Mouse (Mus musculus): ENCODE measurements around the gene Wasl.

Wasl gene

DNA sequence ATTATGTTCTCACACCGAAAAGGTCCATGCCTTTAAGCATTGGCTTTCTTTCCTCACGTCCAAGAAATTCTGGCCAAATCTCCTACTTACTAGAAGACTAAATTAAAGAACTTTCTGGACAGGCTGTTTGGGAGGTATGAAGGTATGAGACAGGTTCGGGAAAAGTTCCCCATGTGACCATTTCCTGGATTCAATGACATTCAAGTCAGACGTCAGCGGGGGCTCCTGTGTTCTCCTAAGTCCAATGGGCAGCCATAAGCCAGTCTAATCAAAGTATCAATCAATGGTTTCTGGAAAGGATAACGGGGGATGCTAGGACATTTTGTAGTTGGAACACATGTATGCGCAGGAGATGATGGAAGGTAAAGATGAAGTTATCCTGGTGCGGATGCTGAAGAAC, 59.2 kb downstream of the Wasl start:
- DNase-seq (ENCODE audit: low read depth, low spot score), result no peak

DNA sequence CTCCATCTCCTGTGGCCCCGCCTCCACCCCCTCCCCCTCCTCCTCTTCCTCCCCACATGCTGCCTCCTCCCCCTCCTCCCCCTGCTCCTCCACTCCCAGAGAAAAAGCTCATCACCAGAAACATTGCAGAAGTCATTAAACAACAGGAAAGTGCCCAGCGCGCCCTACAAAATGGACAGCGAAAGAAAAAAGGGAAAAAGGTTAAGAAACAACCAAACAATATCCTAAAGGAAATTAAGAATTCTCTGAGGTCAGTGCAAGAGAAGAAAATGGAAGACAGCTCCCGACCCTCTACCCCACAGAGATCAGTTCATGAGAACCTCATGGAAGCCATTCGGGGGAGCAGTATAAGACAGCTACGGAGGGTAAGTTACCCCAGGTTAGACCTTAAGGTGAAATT, 60.5 kb downstream of the Wasl start:
- DNase-seq (ENCODE audit: low read depth, low spot score), result no peak

DNA sequence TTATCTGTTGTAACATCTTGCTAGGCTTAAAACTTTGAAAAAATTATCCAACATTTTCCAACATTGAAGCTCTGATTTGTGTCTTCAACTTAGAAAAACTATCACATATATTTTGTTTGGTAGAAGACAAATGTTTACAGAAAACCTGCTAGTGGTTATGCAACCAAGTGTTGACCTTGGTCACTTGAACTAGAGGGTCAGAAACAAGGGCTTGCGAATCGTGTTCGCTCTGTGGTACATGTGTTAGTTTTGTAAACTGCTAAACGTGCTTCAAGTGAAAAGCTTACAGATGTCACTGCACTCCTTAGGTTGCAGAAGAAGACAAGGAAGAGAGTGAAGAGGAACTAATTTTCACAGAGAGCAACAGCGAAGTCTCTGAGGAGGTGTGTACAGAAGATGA, 61.8 kb downstream of the Wasl start:
- DNase-seq (ENCODE audit: low read depth, low spot score), result no peak

DNA sequence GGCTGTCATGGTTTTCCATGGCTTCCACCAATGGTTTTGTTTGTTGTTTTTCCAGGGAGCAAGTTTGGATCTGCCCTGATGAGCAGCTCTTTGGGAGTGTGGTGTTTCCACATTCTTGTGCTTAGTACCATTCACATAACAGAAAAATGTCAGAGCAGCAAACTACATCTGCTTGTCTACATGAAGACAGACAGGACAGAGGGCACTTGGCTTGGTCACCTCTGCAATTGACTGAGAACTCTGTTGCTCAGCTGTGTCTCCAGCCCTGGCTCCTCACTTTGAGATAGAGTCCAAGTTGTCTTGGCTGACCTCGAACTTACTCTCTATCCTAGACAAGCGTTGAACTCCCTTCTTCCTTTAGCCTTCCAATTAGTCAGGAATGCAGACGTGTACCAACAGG, 62.5 kb downstream of the Wasl start:
- DNase-seq (ENCODE audit: low read depth, low spot score), result no peak

DNA sequence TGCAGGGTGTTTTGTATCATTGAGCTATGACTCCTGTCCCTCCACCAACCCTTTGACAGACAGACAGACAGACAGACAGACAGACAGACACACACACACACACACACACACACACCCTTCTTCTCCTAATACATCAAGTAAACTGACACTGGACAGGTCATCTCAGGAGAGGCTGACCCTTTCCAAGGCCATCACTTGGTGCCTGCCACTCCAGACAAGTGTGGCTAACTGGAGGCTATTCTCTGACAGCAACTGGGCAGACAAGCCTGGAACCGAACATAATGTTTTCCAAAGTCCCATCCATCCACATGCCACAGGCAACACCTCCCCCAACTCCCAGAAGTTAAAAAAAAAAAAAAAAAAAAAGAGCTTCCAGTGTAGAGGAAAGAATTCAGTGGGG, 63.1 kb downstream of the Wasl start:
- peak; percentile 78 for DNase-seq (ENCODE audit: low read depth, low spot score)

DNA sequence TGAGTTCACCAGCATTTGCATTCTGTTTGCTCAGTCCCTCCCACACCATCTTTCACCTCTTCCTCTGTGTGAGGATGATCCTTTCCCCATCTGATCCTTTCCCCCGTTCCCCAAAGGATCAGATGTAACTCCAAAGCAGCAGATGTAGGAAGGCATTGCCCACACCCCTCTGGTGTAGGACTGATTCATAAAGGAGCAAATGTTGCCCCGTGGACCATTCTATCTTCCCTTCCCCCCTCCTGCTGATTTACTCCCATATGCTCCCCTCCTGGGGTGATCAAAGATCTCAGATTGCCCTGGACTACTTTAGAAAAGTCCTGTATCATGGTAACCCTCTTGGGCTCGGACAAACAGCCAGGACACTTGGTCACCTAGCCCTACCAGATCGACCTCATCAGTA, 64.1 kb downstream of the Wasl start:
- no peak for DNase-seq (ENCODE audit: low read depth, low spot score)

DNA sequence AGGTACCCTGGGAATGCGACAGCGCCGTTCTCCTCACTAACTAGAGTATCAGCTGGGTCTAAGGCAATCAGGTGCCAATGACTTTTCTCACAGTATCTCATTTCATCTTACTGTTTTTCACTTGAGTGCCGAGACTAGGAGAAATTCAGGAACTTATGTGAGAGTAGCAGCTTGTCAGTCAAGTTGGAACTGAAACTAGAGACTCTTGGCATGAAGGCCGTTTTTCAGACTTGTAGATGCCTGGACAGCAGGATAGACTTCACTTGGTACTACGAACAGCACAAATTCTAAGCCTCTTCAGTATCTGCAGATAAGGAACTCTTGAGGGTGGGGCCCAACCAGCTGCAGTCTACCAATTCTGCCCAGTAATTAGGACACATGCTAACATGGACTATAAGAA, 64.7 kb downstream of the Wasl start:
- peak; percentile 56 for DNase-seq (ENCODE audit: low read depth, low spot score)

DNA sequence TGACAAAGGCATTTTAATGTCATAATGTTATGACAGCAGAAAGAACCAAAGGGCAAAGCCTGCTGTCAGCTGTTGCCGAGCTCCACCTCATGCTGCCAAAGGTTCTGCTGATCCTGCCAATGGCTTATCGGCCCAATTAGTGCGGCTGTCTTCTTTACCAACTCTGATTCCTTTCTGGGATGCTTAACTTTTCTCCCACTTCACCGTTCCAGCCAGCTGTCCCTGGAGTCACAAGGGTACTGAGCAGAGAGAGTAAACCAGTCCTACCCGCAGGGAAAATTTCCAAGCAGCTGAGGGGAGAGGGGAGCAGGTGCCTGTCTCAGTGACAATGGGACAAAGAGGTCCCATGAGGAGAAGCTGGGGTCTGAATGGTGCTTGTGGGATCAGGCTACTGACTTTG, 65.2 kb downstream of the Wasl start:
- DNase-seq (ENCODE audit: low read depth, low spot score), result peak; percentile 51

DNA sequence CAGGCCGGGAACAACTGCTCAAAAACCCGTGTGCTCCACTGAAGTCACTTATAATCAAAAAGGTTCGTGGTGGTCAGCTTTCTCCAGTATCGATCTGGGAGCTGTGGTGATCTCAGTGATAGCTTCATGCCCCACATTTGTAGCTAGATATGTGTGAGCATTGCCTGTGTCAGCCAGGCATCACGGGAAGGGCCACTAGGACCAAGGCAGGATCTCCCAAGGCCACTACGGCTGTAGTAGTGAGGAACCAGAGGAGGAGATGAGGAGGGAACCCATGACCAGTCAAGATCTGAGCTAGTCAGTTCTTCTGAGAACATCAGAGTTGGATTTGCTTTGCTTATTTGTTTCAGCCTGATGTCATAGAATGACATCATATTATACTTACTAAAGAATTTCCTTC, 65.6 kb downstream of the Wasl start:
- DNase-seq (ENCODE audit: low read depth, low spot score), result no peak

DNA sequence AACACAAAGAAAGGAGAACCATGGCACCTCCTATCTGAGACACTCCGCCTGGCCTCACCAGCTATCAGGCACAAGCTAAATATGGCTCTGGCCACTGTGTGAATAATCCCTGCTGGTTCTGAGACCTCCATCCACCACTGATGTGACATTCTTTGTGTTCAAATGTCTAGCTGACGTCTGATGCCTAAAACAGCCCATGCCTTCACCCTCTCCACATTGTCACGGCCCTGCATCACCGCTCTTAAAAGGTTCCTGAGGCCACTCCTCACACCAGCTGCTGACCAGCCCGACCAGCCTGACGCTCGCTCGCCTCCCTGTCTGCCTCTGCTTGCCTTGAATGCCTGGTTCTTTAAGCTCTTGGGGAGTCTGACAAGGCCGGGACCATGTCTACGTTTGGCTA, 67.3 kb downstream of the Wasl start, which contains the start of gene Lmod2:
Lmod2 (plus strand) TSS at position 263 of the 400 bp plus-strand sequence.
- peak; percentile 74 for DNase-seq (ENCODE audit: low read depth, low spot score)

DNA sequence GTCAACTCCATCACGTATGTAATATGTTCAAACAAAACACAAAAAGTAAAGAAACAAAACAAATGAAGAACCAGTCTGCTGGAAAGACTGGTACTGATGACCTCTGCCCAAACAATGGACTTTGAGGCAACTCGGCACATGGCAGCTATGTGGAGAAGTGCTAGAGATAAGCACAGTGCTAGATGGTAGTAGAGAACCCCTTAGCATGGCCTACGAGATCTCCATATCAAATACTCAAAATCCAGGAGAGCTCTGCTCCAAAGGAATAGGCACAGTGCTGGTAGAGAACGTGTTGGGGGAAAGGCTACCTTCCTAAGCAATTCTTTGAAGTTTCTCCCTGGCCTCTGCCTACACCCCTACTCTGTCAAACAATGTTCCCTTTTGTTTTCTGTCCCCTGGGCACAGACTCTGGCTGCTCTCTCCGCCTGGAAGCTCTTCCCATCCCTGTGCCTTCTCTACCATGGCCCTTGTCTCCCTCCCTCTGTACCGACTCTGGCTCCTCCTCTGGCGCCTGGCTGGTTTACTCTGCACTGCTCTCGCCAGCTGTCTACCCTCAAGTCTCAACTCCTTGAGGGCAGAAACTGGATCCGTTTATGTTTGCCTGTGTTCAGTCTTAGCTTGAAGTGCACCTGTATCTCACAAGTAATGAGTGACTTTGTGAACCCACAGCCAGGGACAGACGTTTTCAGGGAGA, 73.1 kb downstream of the Wasl start:
- no peak for DNase-seq (ENCODE audit: low read depth, low spot score)

DNA sequence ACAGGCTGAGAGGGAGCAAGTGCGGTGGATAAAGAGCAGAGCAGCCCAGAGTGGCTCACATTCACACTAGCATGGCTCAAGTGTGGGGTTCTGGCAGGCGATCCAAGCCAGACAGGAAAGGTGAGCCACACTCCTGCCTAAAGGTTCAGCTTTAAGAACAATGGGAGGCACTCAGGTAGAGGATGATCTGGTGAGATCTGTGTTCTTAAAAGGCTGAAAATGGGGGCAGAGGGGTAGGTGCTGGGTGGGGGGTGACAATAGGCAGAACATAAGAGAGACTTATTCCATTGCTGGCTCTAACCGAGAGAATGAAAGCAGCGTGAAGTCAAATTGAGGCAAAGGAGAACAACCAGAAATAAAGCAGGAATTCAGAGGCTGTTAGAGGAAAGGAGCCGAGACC, 74.5 kb downstream of the Wasl start:
- DNase-seq (ENCODE audit: low read depth, low spot score), result no peak

DNA sequence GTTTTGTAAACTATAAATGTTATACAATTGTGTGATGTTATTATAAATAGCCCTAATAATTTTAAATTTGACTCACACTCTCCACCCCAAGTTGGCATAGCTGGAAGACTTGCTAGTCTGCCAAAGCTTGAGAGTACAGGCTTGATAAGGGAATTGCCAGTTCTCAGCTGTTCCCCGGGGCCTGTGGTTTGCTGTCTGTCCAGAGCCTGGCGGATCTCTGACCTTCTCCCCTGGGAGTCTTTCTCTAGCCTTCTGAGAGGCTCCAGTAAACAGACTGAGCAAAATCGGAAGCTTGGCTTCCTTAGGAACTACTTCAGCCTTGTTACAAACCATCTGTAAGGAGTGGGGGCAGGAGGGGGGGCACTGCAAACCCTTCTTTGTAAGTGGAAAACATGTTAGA, 77.9 kb downstream of the Wasl start:
- peak; percentile 84 for DNase-seq (ENCODE audit: low read depth, low spot score)

DNA sequence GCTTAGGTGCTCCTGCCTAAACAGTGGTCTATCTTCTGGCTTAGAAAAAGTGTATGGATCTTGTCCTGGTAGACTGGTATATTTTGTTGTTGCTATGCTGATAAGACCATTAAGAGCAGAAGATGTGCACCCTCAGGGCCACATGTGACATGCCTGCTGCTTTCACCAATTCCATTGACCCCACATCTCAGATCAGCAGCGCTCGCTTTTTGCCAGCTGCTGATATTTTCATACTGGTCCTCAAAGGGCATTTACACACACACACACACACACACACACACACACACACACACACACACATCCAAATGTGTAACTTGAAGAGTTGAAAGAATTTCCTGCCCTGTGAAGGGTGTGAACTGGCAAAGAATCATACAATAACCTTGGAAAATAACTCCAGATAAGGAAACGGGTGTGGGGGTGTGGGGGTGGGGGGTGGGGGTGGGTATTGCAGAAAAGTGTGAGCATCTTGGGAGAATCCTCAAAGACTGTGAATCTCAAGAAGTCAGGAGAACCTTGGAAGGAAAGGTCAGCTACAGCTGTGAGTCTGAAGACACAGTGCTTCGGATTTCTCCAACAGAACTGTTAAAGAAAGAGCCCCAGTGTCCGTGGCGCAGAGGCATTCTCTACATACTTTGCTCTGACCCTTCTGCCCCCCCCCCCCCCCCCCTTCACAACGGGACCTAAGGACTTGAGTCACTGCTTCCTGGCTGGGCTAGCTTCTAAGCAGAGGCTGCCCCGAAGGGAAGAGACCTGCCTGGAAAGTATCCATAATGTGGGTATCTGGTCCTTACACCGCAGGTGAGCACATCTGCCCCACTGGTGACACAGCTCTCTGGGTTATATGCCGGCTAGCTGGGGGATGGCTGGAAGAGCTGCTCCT, 79.1 kb downstream of the Wasl start:
- no peak for DNase-seq (ENCODE audit: low read depth, low spot score)

DNA sequence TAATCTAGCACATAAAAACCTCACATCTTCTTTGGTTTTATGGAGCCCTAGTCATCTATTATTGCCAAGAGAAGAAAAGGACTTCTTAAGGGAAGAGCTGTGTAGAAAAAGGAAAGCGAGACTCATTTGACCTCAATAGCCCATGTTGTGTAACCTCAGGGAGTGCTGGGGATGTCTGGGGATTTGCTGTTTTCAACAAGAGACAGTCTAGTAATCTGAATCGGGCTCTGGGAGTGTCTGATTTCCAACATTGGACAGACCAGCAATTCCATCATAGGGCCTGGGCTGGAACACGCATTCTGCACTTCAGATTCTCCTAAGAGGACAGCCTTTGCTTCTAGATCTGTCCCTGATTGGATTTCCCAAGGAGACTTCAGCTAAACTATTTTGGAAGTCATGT, 81.4 kb downstream of the Wasl start:
- DNase-seq (ENCODE audit: low read depth, low spot score), result peak; percentile 87

DNA sequence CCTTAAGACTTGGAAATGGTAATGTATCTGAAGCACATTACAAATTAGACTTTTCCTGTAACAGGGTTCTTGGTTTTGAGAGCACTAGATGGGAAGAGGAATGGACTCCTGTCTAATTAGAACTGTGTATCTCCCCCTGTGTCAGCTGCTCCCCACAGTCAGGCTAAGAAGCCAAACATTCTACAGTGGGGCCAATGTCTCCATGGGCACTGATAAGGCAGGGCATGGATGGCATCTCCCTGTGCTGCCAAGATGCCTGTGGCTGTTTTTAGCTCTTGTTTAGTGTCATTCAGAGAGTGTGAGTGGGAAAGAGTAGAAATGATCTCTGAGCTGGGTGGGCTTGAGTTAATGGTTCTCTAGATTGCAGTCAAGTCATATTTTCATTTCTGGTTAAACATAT, 91.5 kb downstream of the Wasl start:
- no peak for DNase-seq (ENCODE audit: low read depth, low spot score)

DNA sequence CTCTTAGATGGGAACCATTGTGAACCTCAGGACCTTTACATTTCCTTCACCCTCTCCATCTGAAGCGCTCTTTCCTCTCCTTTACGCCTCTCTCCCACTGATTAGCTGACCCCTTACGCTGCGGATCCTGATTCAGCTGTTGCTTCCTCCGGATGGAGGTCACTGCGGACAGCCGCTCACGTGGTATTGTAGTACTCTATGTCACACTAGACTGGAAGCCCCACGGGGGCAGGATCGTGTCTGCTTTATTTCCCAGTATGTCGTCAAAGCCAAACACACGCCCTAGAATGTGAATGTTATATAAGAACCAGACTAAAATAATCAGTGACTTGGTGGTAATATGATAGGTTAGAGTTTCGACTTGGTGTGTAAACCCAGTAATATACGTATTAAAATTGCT, 92.4 kb downstream of the Wasl start:
- no peak for DNase-seq (ENCODE audit: low read depth, low spot score)

DNA sequence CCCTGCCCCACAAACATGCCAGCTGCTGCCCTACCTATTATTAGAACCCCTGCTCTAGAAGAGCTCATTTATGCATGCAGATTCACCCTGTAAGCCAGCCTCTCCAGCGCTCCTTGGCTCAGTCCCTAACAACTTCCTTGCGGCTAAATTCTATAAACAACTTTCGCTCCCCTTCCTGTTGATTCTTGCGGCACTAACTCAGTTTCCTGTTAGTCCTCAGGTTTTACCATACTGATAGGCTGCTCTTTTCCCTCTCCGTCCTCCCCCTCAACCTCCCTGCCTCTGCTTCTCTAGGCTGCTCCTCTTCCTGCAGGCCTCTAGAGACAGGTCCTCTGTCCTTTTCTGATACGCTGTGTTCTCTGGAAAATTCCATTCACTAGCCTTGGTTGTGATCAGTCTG, 93.7 kb downstream of the Wasl start:
- no peak for DNase-seq (ENCODE audit: low read depth, low spot score)

DNA sequence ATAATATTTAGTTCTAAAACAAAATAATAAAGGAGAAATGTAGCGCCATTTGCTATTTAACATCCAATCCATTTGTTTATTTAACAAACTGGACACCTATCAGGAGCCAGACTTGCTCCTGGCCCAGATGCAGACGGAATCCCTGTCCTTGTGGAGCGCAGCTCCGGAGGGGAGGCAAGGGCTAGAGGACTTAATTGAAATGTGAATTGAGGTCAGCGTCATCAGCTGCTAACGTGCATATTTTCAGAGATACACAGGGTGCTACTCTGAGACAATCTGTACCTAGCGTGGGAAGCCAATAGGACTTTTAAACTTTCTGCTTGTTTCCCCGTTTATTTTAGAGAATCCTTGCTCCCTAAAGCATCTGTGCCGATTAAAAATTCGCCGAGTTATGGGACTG, 94.5 kb downstream of the Wasl start:
- DNase-seq (ENCODE audit: low read depth, low spot score), result no peak

DNA sequence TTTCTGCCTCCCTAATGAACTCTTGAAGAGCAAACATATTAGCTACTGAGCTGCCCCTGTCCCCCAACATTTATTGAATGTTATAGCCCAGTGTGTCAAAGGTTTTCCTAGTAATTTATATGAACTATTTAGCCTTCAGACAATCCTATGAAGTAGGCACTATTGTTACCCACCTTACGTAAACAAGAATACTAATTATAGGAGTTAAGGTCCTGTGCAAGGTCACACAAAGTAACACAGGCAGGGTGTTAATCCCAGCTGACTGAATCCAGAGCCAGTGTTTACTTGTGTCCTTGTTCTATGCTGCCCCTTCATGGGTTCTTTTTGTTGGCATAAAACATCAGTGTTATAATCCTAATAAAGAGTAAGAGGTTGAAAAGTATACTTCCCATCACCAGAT, 95.1 kb downstream of the Wasl start:
- no peak for DNase-seq (ENCODE audit: low read depth, low spot score)

DNA sequence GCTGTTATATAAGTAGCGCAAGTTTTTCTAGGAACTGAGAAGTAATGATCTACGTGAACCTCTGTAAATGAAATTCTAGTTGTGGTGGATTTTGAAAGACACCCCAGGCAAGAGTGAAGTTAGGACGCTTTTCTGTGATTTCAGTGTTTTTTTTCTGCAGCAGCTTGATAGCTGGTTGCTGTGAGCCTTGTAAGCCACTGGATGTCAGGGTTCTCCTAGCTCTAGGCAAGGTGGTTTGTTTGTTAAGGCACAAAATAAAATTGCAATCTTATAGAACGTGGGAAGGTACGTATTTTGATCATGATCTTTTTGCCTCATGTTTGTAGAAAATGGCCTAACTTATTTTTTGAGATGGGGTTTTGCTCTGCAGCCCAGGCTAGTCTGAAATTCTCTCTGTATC, 95.8 kb downstream of the Wasl start:
- DNase-seq (ENCODE audit: low read depth, low spot score), result no peak

DNA sequence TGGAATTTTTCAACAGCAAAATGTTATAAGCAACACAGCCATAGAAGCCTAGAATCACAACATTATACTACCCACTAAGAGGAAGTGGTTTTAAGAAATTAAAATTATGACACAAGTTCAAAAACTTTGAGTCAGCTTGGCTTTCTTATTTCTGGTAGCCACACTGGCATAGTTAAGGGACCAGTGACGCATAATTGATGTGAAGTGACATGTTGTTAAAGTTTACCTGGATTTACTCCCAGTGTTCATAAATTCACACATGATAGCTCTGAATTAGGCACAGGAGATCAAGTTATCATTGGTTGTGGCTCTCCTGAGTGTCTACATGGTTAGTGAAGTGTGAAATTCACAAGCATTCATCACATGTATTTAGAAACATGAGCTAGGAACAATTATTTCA, 99.9 kb downstream of the Wasl start:
- DNase-seq (ENCODE audit: low read depth, low spot score), result no peak

DNA sequence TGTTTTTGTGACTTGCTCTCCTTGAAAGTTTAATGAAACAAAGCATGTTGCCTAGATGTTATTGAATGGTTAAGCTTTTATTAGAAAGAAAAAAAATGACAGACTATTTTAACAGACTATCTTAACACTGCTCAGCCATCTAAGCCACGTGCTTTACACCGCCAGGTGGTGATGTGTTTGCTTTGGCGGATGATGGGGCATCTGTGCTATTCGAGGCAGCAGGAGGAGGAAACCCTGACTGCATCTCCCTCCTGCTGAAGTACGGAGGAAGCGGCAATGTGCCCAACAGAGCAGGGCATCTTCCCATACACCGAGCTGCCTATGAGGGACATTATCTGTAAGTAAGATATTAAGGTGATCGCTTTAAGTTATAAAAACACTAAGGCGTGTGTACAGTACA, 100.7 kb downstream of the Wasl start:
- DNase-seq (ENCODE audit: low read depth, low spot score), result no peak
